Mouse (Mus musculus): Measurements from ENCODE around the gene Gm5767. TPM values are rescaled to one million over a fixed set of nuclear protein-coding genes. Genes with fewer than 3 reads are reported as not detected.
A peak's percentile ranks its signal among the peaks of the same experiment; 100 is the strongest.

The Gm5767 gene
- polyA plus RNA-seq, 1 experiment from 2014 or later, result 0.26 TPM

GRCm38 (mm10) chr16:8672811-8673210, 7.8 kb upstream of the Gm5767 start:
- Histone ChIP-seq H3K9me3 (no peaks in the 10 kb centered on the region), H3K27ac (no peak overlapping the region), H3K4me3 (peak overlapping the region; percentile 75; the same call in 1 of the 2 replicates), H3K27me3 (ENCODE audit: poor library complexity, severe bottlenecking) (peaks cover 22% of the 10 kb centered on the region), H3K36me3 (replicated peaks) (peaks cover 10% of the 10 kb centered on the region; the same call in 1 of the 2 replicates), H3K4me1 (peaks cover 53% of the 10 kb centered on the region)
- no peak for DNase-seq (ENCODE audit: extremely low spot score, low spot score)

- no peak for DNase-seq (ENCODE audit: extremely low spot score, low spot score)
- H3K9me3 ChIP-seq, result no peaks in the 10 kb centered on the region
- peaks cover 47% of the 10 kb centered on the region for H3K4me1 ChIP-seq
- H3K27me3 ChIP-seq (ENCODE audit: poor library complexity, severe bottlenecking), result peaks cover 22% of the 10 kb centered on the region
- 78% methylated on average over 6 of the region's 6 CpGs for WGBS
- no peak overlapping the region for H3K27ac ChIP-seq
- H3K36me3 ChIP-seq (replicated peaks), result peaks cover 8% of the 10 kb centered on the region; the same call in 1 of the 2 replicates
- H3K4me3 ChIP-seq, result no peak overlapping the region
These were observed 7.2 kb upstream of the Gm5767 start for GRCm38 (mm10) chr16:8673343-8673742.

DNA sequence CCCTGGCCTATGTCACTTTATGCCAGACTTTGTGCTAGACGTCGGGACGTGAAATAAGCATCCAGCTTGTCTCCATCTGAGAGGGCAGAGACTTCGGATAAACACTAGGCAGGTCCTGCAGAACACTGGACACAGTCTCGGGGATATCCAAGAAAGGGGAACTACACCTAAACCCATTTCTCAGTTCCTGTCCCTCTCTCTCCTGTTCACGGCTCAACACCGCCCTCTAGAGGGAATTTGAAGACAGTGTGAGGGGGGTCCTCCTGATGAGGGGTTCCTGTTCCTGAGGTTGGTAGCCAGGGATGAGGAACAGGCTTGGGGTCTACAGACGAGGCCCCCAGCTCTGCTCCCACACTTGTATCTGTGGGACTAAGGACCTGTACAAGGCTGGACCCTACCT, 6.4 kb upstream of the Gm5767 start:
- peak; percentile 44 for DNase-seq (ENCODE audit: extremely low spot score, low spot score)
- H3K9me3 ChIP-seq, result no peaks in the 10 kb centered on the region
- no peak overlapping the region for H3K27ac ChIP-seq
- H3K36me3 ChIP-seq (replicated peaks), result 0 out of 2 replicates have a peak, but pooled peaks cover under 1% of the 10 kb centered on the region
- WGBS, result 2% methylated on average over 8 of the region's 8 CpGs
- H3K4me3 ChIP-seq, result no peak overlapping the region
- peaks cover 21% of the 10 kb centered on the region for H3K27me3 ChIP-seq (ENCODE audit: poor library complexity, severe bottlenecking)
- peaks cover 39% of the 10 kb centered on the region for H3K4me1 ChIP-seq

DNA sequence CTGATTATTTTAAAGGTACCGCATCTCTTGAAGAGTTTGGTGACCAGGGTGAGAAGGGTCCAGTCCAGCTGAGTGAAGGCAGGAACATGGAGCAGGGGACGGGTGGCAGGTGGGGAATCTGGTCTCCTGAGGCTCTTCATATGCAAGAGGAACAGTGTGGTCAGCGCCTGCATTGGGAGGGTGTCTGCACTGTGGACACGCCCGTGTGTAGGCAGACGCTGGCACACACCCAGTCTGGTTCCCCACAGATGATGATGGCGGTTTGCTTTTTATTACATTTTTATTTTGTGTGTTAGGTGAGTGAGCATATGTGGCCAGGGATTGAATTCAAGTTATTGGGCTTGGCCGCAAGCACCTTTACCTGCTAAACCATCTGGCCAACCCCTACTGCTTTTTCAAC, 5.0 kb upstream of the Gm5767 start:
- Histone ChIP-seq H3K4me1 (peaks cover 25% of the 10 kb centered on the region), H3K27me3 (ENCODE audit: poor library complexity, severe bottlenecking) (peaks cover 19% of the 10 kb centered on the region), H3K36me3 (replicated peaks) (no peaks in the 10 kb centered on the region), H3K4me3 (no peak overlapping the region), H3K9me3 (no peaks in the 10 kb centered on the region), H3K27ac (no peak overlapping the region)
- DNase-seq (ENCODE audit: extremely low spot score, low spot score), result no peak
- WGBS, result 85% methylated on average over 8 of the region's 8 CpGs

- Histone ChIP-seq H3K36me3 (replicated peaks) (no peaks in the 10 kb centered on the region), H3K4me1 (peaks cover 18% of the 10 kb centered on the region), H3K4me3 (no peak overlapping the region), H3K9me3 (no peaks in the 10 kb centered on the region), H3K27ac (no peak overlapping the region), H3K27me3 (ENCODE audit: poor library complexity, severe bottlenecking) (peaks cover 19% of the 10 kb centered on the region)
- WGBS, result 72% methylated on average over 2 of the region's 2 CpGs
- DNase-seq (ENCODE audit: extremely low spot score, low spot score), result no peak
These were observed 4.3 kb upstream of the Gm5767 start for GRCm38 (mm10) chr16:8676228-8676627.

GRCm38 (mm10) chr16:8676800-8677199, 3.8 kb upstream of the Gm5767 start:
- DNase-seq (ENCODE audit: extremely low spot score, low spot score), result peak; percentile 36
- Histone ChIP-seq H3K9me3 (no peaks in the 10 kb centered on the region), H3K4me3 (no peak overlapping the region), H3K36me3 (replicated peaks) (no peaks in the 10 kb centered on the region), H3K27me3 (ENCODE audit: poor library complexity, severe bottlenecking) (peaks cover 19% of the 10 kb centered on the region), H3K27ac (no peak overlapping the region), H3K4me1 (peaks cover 13% of the 10 kb centered on the region)
- 56% methylated on average over 4 of the region's 4 CpGs for WGBS

DNA sequence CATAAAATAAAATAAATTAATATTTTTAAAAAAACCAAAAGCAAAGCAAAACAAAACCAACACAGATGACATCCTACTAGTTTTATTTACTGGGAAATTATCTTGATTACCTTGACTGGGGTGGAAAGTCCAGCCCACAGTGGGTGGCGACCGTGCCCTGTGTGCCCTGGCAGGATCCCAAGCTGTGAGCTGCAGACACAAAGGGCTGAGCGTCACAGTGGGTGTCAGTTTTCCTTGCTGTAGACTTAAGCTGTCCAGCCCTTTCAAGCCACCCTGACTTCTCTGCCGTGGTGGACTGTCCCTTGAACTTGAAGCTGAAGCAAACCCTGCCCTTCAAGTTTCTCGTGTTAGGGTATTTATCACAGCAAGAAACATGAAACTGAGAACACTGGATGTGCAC, 2.5 kb upstream of the Gm5767 start:
- Histone ChIP-seq H3K27ac (no peak overlapping the region), H3K9me3 (no peaks in the 10 kb centered on the region), H3K4me3 (no peak overlapping the region), H3K27me3 (ENCODE audit: poor library complexity, severe bottlenecking) (peaks cover 13% of the 10 kb centered on the region), H3K4me1 (0 out of 2 replicates have a peak, but pooled peaks cover 4% of the 10 kb centered on the region), H3K36me3 (replicated peaks) (no peaks in the 10 kb centered on the region)
- DNase-seq (ENCODE audit: extremely low spot score, low spot score), result no peak
- WGBS, result 69% methylated on average over 5 of the region's 5 CpGs

- H3K4me1 ChIP-seq, result 0 out of 2 replicates have a peak, but pooled peaks cover 4% of the 10 kb centered on the region
- H3K9me3 ChIP-seq, result no peaks in the 10 kb centered on the region
- no peak overlapping the region for H3K4me3 ChIP-seq
- 87% methylated on average over 4 of the region's 4 CpGs for WGBS
- no peak for DNase-seq (ENCODE audit: extremely low spot score, low spot score)
- H3K27ac ChIP-seq, result no peak overlapping the region
- H3K36me3 ChIP-seq (replicated peaks), result peaks cover 6% of the 10 kb centered on the region; the same call in 1 of the 2 replicates
- H3K27me3 ChIP-seq (ENCODE audit: poor library complexity, severe bottlenecking), result peaks cover 6% of the 10 kb centered on the region
These were observed 1.9 kb upstream of the Gm5767 start for GRCm38 (mm10) chr16:8678676-8679075.

DNA sequence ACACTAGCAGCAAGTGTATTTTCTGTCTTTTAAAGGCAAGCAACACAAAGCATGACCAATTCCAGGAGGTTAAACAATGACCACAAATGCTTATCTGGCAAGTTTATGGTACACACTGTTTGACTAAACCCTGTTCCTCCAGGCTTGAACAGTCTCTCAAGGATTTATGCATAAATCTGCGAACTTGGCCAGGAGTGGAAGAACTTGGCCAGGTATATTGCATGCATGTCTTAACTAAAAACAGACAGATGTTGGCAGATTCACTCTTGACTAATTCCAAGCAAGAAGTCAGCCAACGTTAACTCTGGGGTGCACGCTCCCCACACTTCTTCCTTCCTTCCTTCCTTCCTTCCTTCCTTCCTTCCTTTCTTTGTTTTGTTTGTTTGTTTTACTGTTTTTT, 790 bp upstream of the Gm5767 start:
- DNase-seq (ENCODE audit: extremely low spot score, low spot score), result no peak
- Histone ChIP-seq H3K27me3 (ENCODE audit: poor library complexity, severe bottlenecking) (no peaks in the 10 kb centered on the region), H3K36me3 (replicated peaks) (peaks cover 16% of the 10 kb centered on the region; the same call in 1 of the 2 replicates), H3K4me3 (no peak overlapping the region), H3K27ac (no peak overlapping the region), H3K4me1 (no peaks in the 10 kb centered on the region), H3K9me3 (no peaks in the 10 kb centered on the region)
- 86% methylated on average over 3 of the region's 3 CpGs for WGBS

- peaks cover 58% of the 10 kb centered on the region for H3K36me3 ChIP-seq (replicated peaks)
- H3K27me3 ChIP-seq (ENCODE audit: poor library complexity, severe bottlenecking), result no peaks in the 10 kb centered on the region
- H3K9me3 ChIP-seq, result no peaks in the 10 kb centered on the region
- no peak overlapping the region for H3K27ac ChIP-seq
- no peak for DNase-seq (ENCODE audit: extremely low spot score, low spot score)
- 94% methylated on average over 4 of the region's 4 CpGs for WGBS
- no peaks in the 10 kb centered on the region for H3K4me1 ChIP-seq
- H3K4me3 ChIP-seq, result no peak overlapping the region
These were observed 4.5 kb downstream of the Gm5767 start for GRCm38 (mm10) chr16:8685087-8685486.

DNA sequence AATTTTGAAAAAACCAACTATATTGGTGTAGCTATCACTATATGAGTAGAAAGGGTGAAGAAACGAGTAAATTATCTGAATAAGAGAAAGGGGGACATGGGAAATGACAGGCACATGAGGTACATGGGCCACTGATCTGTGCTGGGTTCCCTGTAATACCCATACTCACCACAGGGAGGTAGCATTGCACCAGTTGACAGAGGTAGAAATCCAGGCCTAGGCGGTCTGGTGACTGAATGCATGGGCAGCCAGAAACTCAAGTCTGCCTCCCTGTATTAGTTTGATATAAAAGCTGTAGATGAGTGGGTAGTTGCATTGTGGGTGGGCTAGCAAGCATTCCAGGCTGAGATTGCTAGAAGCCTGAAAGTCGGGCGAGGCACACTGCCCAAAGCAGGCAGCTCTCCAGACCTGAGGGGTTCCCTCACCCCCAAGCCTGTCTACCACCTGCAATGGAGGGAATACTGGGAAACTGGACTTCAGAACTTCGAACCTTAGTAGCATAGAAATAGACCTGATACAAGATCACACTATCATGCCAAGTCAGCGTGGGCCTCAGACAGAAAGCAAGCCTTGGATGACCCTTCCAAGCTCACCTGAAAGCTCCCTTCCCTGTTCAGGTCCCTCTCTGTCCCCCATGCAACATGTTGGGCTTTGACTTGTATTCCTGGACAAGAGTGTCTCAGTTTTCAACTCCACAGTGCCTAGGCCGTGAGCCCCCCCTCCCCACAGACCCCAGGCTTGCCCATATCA, 5.7 kb downstream of the Gm5767 start:
- Histone ChIP-seq H3K27me3 (ENCODE audit: poor library complexity, severe bottlenecking) (no peaks in the 10 kb centered on the region), H3K4me3 (no peak overlapping the region), H3K36me3 (replicated peaks) (peaks cover 70% of the 10 kb centered on the region), H3K27ac (no peak overlapping the region), H3K9me3 (no peaks in the 10 kb centered on the region), H3K4me1 (no peaks in the 10 kb centered on the region)
- WGBS, result 58% methylated on average over 7 of the region's 7 CpGs
- peak; percentile 70 for DNase-seq (ENCODE audit: extremely low spot score, low spot score)

- H3K27ac ChIP-seq, result no peak overlapping the region
- 84% methylated on average over 11 of the region's 11 CpGs for WGBS
- H3K4me1 ChIP-seq, result no peaks in the 10 kb centered on the region
- DNase-seq (ENCODE audit: extremely low spot score, low spot score), result no peak
- H3K36me3 ChIP-seq (replicated peaks), result peaks cover 77% of the 10 kb centered on the region
- H3K9me3 ChIP-seq, result no peaks in the 10 kb centered on the region
- no peak overlapping the region for H3K4me3 ChIP-seq
- H3K27me3 ChIP-seq (ENCODE audit: poor library complexity, severe bottlenecking), result no peaks in the 10 kb centered on the region
These were observed 6.4 kb downstream of the Gm5767 start for GRCm38 (mm10) chr16:8686871-8687535.

GRCm38 (mm10) chr16:8687559-8688112, 7.1 kb downstream of the Gm5767 start:
- Histone ChIP-seq H3K27ac (no peak overlapping the region), H3K9me3 (no peaks in the 10 kb centered on the region), H3K27me3 (ENCODE audit: poor library complexity, severe bottlenecking) (no peaks in the 10 kb centered on the region), H3K4me3 (no peak overlapping the region), H3K4me1 (no peaks in the 10 kb centered on the region), H3K36me3 (replicated peaks) (peaks cover 83% of the 10 kb centered on the region)
- DNase-seq (ENCODE audit: extremely low spot score, low spot score), result no peak
